Mouse (Mus musculus) E14TG2a.4 (cell line): Measurements from ENCODE around the gene Rsph14.

Source experiments
- CTCF ChIP-seq: conservative IDR thresholded peaks from 2 replicates; pipeline ENCODE4 v1.5.1; 2014; ENCODE audit warnings: low read length
- POU5F1 ChIP-seq: IDR thresholded peaks from 2 replicates; pipeline ENCODE4 v1.6.1; 2014; ENCODE audit warnings: low read length, borderline replicate concordance

GRCm38 (mm10) chr10:75062621-75063020, 30.2 kb upstream of the Rsph14 start:
- TF ChIP-seq CTCF: no peak
- TF ChIP-seq POU5F1: no peak
